Mouse (Mus musculus) cerebellum, adult 2 months (tissue): ENCODE measurements around the gene Pcdh11x. TPM values are rescaled to one million over a fixed set of nuclear protein-coding genes. Genes with fewer than 3 reads are reported as not detected.

Experiments used
- DNase-seq, 2 experiments: peaks; one replicate each; pipeline ENCODE4 v3.0.0; 2021
- H3K27ac ChIP-seq: fragments of 200-500 bp; 2 replicates; pipeline ENCODE4 v1.5.1; 2012; ENCODE audit warnings: low read length, control low read depth, inconsistent platforms; ENCODE audit not compliant: insufficient read depth
- H3K27me3 ChIP-seq: fragments of 200-500 bp; 2 replicates; pipeline ENCODE4 v1.6.1; 2012; ENCODE audit warnings: inconsistent platforms, mild to moderate bottlenecking, low read length, moderate library complexity; ENCODE audit not compliant: control insufficient read depth, insufficient read depth
- H3K4me1 ChIP-seq: fragments of 200-500 bp; 2 replicates; pipeline ENCODE4 v1.6.1; 2011; ENCODE audit warnings: low read length; ENCODE audit not compliant: control insufficient read depth, insufficient read depth
- H3K4me3 ChIP-seq: fragments of 200-500 bp; replicated peaks from 2 replicates; pipeline ENCODE3; 2011; ENCODE audit warnings: mild to moderate bottlenecking, low read depth, low read length, control low read depth; ENCODE audit not compliant: insufficient read depth
- CTCF ChIP-seq: fragments of 200-500 bp; IDR thresholded peaks from 2 replicates; pipeline ENCODE4 v1.5.1; 2011; ENCODE audit warnings: low read depth, mild to moderate bottlenecking, control low read depth, low read length, moderate library complexity, borderline replicate concordance; ENCODE audit not compliant: insufficient read depth
- POLR2A ChIP-seq: fragments of 200-500 bp; IDR thresholded peaks from 2 replicates; pipeline ENCODE4 v1.6.1; 2011; ENCODE audit warnings: low read length, control low read depth, borderline replicate concordance; ENCODE audit not compliant: insufficient read depth
- WGBS: fragments of 180-500 bp; shearing (Covaris S2); methylation state at CpG from one replicate; pipeline ENCODE4 v1.1.7; 2018; 5-methylcytosine and 5-hydroxymethylcytosine counted together
- polyA plus RNA-seq: library from polyadenylated mRNA; depleted of rRNA; stranded (reverse); fragments of >200 nt; gene quantifications from 2 replicates; pipeline ENCODE4 v1.2.3, GENCODE M21; 2012; rRNA removed

Gene Pcdh11x
- polyA plus RNA-seq, 1 experiment: 3.4 TPM

DNA sequence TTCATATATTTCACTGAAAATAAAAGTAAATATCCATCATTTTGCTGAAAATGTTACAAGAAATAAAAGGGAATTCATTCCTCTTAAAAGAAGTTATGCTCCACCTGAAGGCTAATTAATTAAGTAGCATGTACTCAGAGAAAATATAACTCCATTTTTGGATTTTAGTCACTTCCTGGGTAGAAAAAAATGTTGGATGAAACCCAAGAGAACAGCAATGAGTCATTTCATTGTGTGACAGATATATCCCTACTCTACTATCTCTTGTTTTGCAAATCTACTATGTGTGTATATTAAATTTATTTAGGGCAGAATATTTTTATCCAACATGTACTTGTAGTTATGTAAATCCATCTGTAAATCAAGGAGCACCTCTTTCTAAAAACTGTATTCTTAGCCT, 444.1 kb downstream of the Pcdh11x start:
- H3K27ac ChIP-seq: no peak overlapping the region
- no peak overlapping the region for H3K4me3 ChIP-seq
- TF ChIP-seq POLR2A (no peak), CTCF (no peak)
- no peaks in the 10 kb centered on the region for H3K27me3 ChIP-seq
- no peak for DNase-seq
- H3K4me1 ChIP-seq: no peaks in the 10 kb centered on the region

DNA sequence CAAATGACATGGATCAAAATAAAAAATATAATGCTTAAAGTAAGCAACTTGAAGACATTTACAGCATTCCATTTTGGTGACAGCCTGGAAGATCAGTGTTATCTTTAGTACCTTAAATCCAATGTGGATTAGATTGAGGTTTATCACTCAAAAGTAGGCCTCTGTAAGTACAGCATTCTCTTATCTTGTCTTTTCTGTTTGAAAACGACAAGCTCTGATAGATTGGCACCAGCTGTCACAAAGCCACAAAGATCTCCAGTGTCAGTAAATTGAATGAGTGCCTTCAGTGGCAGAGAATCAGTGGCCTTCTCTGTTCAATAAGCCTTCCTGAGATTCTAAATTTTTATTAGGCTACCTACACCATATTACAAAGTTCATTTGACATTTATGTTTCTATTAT, 445.7 kb downstream of the Pcdh11x start:
- WGBS: 25% methylated on average over 1 of the region's 1 CpGs
- Histone ChIP-seq H3K4me1 (no peaks in the 10 kb centered on the region), H3K4me3 (no peak overlapping the region), H3K27me3 (no peaks in the 10 kb centered on the region), H3K27ac (no peak overlapping the region)
- TF ChIP-seq CTCF (no peak), POLR2A (no peak)
- DNase-seq: no peak

DNA sequence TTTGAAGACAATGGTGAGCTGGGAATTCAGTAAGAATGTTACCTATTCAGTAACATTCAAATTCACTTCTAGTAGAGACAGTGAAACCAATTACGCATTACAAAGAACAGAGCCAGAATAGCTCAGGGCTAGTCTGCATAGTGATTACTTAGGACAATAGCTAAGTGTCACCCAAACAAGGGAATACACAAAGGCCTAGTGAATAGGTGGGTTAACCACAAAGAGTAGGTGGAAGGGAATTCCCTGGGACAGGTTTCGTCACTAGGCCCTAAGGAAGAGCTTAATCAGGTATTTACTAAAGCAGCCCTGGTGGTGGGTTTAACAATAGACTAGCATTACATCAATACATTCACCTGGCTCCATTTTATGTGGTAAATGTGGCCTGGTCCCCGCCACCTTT, 654.5 kb downstream of the Pcdh11x start:
- no peaks in the 10 kb centered on the region for H3K27me3 ChIP-seq
- no peak for DNase-seq
- no peak for TF ChIP-seq CTCF
- TF ChIP-seq POLR2A: no peak
- 82% methylated on average over 3 of the region's 3 CpGs for WGBS
- no peak overlapping the region for H3K27ac ChIP-seq
- H3K4me3 ChIP-seq: no peak overlapping the region
- no peaks in the 10 kb centered on the region for H3K4me1 ChIP-seq

Other genes with a start within 250 kb of the Pcdh11x start
- not detected in 2 replicates for gene H2afb3, start 22.8 kb downstream of the Pcdh11x start, polyA plus RNA-seq